Mouse (Mus musculus) liver, embryonic 14.5 days (tissue): ENCODE measurements around the gene Prdm11.

Source experiments
- CTCF ChIP-seq: IDR thresholded peaks from 2 replicates; pipeline ENCODE4 v1.5.1; 2016; ENCODE audit warnings: antibody characterized with exemption, low read depth, control low read depth
- EP300 ChIP-seq: IDR thresholded peaks from 2 replicates; pipeline ENCODE4 v1.6.1; 2016; ENCODE audit warnings: antibody characterized with exemption, low read depth

GRCm38 (mm10) chr2:93075738-93076577 is 30.0 kb upstream of the Prdm11 start:
- TF ChIP-seq CTCF (peak; percentile 94), EP300 (no peak)
